Mouse (Mus musculus): ENCODE data around the gene Abcc3.
"Not testable (repeated sequence)": the region's sequence is repeated elsewhere in the genome, so short reads cannot be mapped to it uniquely, and the experiment has no call there.

DNA sequence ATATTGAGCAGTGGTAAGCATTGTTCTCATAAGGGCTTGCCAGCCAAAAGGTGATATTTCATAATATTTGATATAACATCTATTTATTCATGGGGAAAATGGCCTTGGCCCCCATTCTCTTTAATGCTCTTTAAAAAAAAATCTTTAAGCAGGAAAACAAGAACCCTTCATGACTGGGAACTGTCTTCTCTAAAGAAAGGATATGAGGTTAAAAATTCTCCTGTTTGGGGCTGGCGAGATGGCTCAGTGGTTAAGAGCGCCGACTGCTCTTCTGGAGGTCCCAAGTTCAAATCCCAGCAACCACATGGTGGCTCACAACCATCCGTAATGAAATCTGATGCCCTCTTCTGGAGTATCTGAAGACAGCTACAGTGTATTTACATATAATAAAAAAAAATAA lies 9.2 kb upstream of the Abcc3 start:
- not testable (repeated sequence) for TF ChIP-seq GATA1 (IDR thresholded peaks at IDR 0.05; ENCODE audit: borderline replicate concordance, low read length); FLI1 (IDR thresholded peaks at IDR 0.05; ENCODE audit: low read length)

All from megakaryocyte, embryonic 14.5 days (primary cell).